24 mouse cellular contexts compared by ENCODE assay signal in genomic region chr7:101096576-101096975, GRCm38 (mm10). TPM values are rescaled to one million over a fixed set of nuclear protein-coding genes. Genes with fewer than 3 reads are reported as not detected.
DNase-seq lines count a peak whose midpoint lies in the region; ATAC-seq and TF ChIP-seq lines count a peak whose summit lies in the region.
"Had no signal": no experiment of that assay in that cellular context is flagged by ENCODE, and none has a peak within 500 bp of the region (broad histone marks: within the 10 kb centered on the region; RNA-seq: fewer than 3 reads in every experiment).

No protein-coding gene starts in this region.

- H3K27me3 ChIP-seq in heart, embryonic 12.5 days (replicated peaks): no peaks in the 10 kb centered on the region
- H3K27me3 ChIP-seq: embryonic facial prominence, embryonic 13.5 days; embryonic facial prominence, embryonic 15.5 days; Patski had no signal

- H3K4me2 ChIP-seq in heart, embryonic 12.5 days: no peak overlapping the region
- H3K4me2 ChIP-seq: embryonic facial prominence, embryonic 13.5 days; embryonic facial prominence, embryonic 15.5 days had no signal

- H3K9me3 ChIP-seq in heart, embryonic 12.5 days (replicated peaks): no peaks in the 10 kb centered on the region
- no peaks in the 10 kb centered on the region for H3K9me3 ChIP-seq in ES-E14 (ENCODE audit: control insufficient read depth, insufficient read depth, low read depth, low read length)
- H3K9me3 ChIP-seq: embryonic facial prominence, embryonic 13.5 days; embryonic facial prominence, embryonic 15.5 days; forebrain, embryonic 10.5 days; G1E had no signal

- H3K4me3 ChIP-seq in heart, embryonic 12.5 days: no peak overlapping the region
- no peak overlapping the region for H3K4me3 ChIP-seq in ES-E14 (ENCODE audit: insufficient read depth in 1 of 2, low read depth in 1 of 2, low read length in 2 of 2, poor library complexity in 1 of 2, severe bottlenecking in 1 of 2)
- H3K4me3 ChIP-seq: embryonic facial prominence, embryonic 13.5 days; embryonic facial prominence, embryonic 15.5 days; erythroblast, embryonic 14.5 days; forebrain, embryonic 10.5 days had no signal

- in situ Hi-C loops in ES-E14 (cut with MboI; ENCODE audit: low sequenced_read_pairs in 2 of 2, unreplicated experiment in 2 of 2): no loop called here

- H3K27ac ChIP-seq in heart, embryonic 12.5 days (ENCODE audit: poor library complexity, severe bottlenecking): no peak overlapping the region
- peak overlapping the region; percentile 48; the same call in 1 of the 2 replicates for H3K27ac ChIP-seq in ES-E14 (ENCODE audit: insufficient read depth, low read depth, low read length, poor library complexity, severe bottlenecking)
- H3K27ac ChIP-seq: embryonic facial prominence, embryonic 13.5 days; embryonic facial prominence, embryonic 15.5 days; forebrain, embryonic 10.5 days had no signal

- H3K36me3 ChIP-seq in heart, embryonic 12.5 days: no peaks in the 10 kb centered on the region
- H3K36me3 ChIP-seq in ES-E14 (ENCODE audit: control insufficient read depth, insufficient read depth, low read length, poor library complexity, severe bottlenecking): no peaks in the 10 kb centered on the region
- H3K36me3 ChIP-seq: embryonic facial prominence, embryonic 13.5 days; embryonic facial prominence, embryonic 15.5 days; forebrain, embryonic 10.5 days; G1E had no signal

- no peak overlapping the region for H3K9ac ChIP-seq in heart, embryonic 12.5 days
- H3K9ac ChIP-seq in ES-E14 (ENCODE audit: insufficient read depth, low read depth, low read length, poor library complexity, severe bottlenecking): no peak overlapping the region
- H3K9ac ChIP-seq: embryonic facial prominence, embryonic 13.5 days; embryonic facial prominence, embryonic 15.5 days had no signal

- no peak for ATAC-seq in heart, embryonic 12.5 days (ENCODE audit: insufficient number of reproducible peaks, low FRiP score)
- no peak for ATAC-seq in megakaryocyte, adult 5-6 weeks (ENCODE audit: poor library complexity, severe bottlenecking)
- ATAC-seq: forebrain, embryonic 14.5 days; forebrain, embryonic 16.5 days; Patski had no signal

- peaks cover 20% of the 10 kb centered on the region for H3K4me1 ChIP-seq in heart, embryonic 12.5 days (replicated peaks)
- H3K4me1 ChIP-seq in ES-E14 (ENCODE audit: control insufficient read depth in 2 of 2, insufficient read depth in 2 of 2, low read length in 2 of 2, poor library complexity in 1 of 2): peaks cover 0 to 7% of the 10 kb centered on the region in 2 experiments; a peak in 2 of 4 replicates

- WGBS in heart, embryonic 12.5 days: 85% methylated on average over 2 of the region's 2 CpGs

- DNase-seq in heart, adult 11 months: peak; percentile 54
- DNase-seq in ES-E14 (ENCODE audit: low read depth, low spot score): no peak
- DNase-seq in R1 (ENCODE audit: low read depth, low spot score): peak; percentile 8
- DNase-seq in lung, postnatal 36 days: no peak
- DNase-seq: adrenal gland, adult 2 months; adrenal gland, postnatal 10 days; adrenal gland, postnatal 25 days; cerebellum, adult 11 months; cerebellum, adult 18-20 months; cerebellum, adult 8-10 months; cerebellum, adult 9-11 months; cerebellum, postnatal 14 days; cerebellum, postnatal 36 days; embryo, embryonic 11 days had no signal

TF ChIP-seq in ES-E14, 5 proteins besides CTCF, POLR2A, EP300 and RAD21:
- no peak for TF ChIP-seq CHD2 (IDR thresholded peaks at IDR 0.05; ENCODE audit: low read depth, low read length)
- TF ChIP-seq ZC3H11A (IDR thresholded peaks at IDR 0.05; ENCODE audit: borderline replicate concordance, low read depth, low read length): no peak

RNA-seq across cellular contexts. Expression of gene Fchsd2, which starts 3.9 kb away (rescaled TPM):
- 18.4 and 18.7 TPM in 2 replicates for polyA plus RNA-seq in heart, embryonic 12.5 days (2016; fragmentation: Nextera tagmentation; extraction: Ambion mirVana)
- 10.7 and 11.1 TPM in 2 replicates for total RNA-seq in ES-E14 (2012; rRNA removed)
- total RNA-seq in megakaryocyte, adult 5-6 weeks (2015): 19.7 and 22.1 TPM in 2 replicates
- total RNA-seq in megakaryocyte, adult 5-6 weeks (2017): 17.2 and 18.1 TPM in 2 replicates

Comparison
In these comparisons a context has a peak if more than half of its experiments do, and no peak if none do; other contexts are left out.
1. DNase-seq: peak in heart, adult 11 months (single experiment) and R1 (single experiment); none in ES-E14 (single experiment) and lung, postnatal 36 days (single experiment).